Mouse (Mus musculus) ES-Bruce4 (cell line): ENCODE data around the gene Oaf. TPM values are rescaled to one million over a fixed set of nuclear protein-coding genes. Genes with fewer than 3 reads are reported as not detected.
A peak's percentile ranks its signal among the peaks of the same experiment; 100 is the strongest.

Experiments
- H3K27ac ChIP-seq: 2 replicates; pipeline ENCODE4 v1.5.1; 2012; ENCODE audit warnings: low read length, inconsistent platforms; ENCODE audit not compliant: insufficient read depth
- H3K27me3 ChIP-seq: 2 replicates; pipeline ENCODE4 v1.6.1; 2012; ENCODE audit warnings: mild to moderate bottlenecking, low read length, inconsistent platforms; ENCODE audit not compliant: control insufficient read depth, poor library complexity, insufficient read depth, severe bottlenecking
- H3K36me3 ChIP-seq: 2 replicates; pipeline ENCODE4 v1.6.1; 2012; ENCODE audit warnings: inconsistent platforms, mild to moderate bottlenecking, low read length, moderate library complexity; ENCODE audit not compliant: control insufficient read depth, poor library complexity, insufficient read depth, severe bottlenecking
- H3K4me1 ChIP-seq: one replicate; pipeline ENCODE4 v1.8.1; 2011; ENCODE audit warnings: low read length; ENCODE audit not compliant: control insufficient read depth, insufficient read depth
- H3K4me3 ChIP-seq: 2 replicates; pipeline ENCODE4 v1.5.1; 2011; ENCODE audit warnings: low read depth, mild to moderate bottlenecking, low read length
- H3K9ac ChIP-seq: 2 replicates; pipeline ENCODE4 v1.6.1; 2012; ENCODE audit warnings: low read depth, mild to moderate bottlenecking, inconsistent platforms; ENCODE audit not compliant: poor library complexity, severe bottlenecking
- H3K9me3 ChIP-seq: replicated peaks from 2 replicates; pipeline ENCODE4 v1.6.1; 2012; ENCODE audit warnings: mild to moderate bottlenecking, low read length, inconsistent platforms; ENCODE audit not compliant: control insufficient read depth, poor library complexity, insufficient read depth, severe bottlenecking
- CTCF ChIP-seq: IDR thresholded peaks from one replicate; pipeline ENCODE4 v1.8.1; 2011; ENCODE audit warnings: low read depth, low read length
- EP300 ChIP-seq: IDR thresholded peaks from 2 replicates; pipeline ENCODE4 v1.6.1; 2011; ENCODE audit warnings: low read depth, low read length; ENCODE audit not compliant: insufficient read depth
- POLR2A ChIP-seq: IDR thresholded peaks from one replicate; pipeline ENCODE4 v1.8.1; 2011; ENCODE audit warnings: low read length; ENCODE audit not compliant: insufficient read depth
- polyA plus RNA-seq: library from polyadenylated mRNA; stranded (reverse); fragments of >200 nt; gene quantifications from 2 replicates; pipeline ENCODE4 v1.2.4, GENCODE M21; 2011; ENCODE audit warnings: low read depth; ENCODE audit not compliant: missing spikeins, insufficient read depth, insufficient read length

The Oaf gene
- polyA plus RNA-seq, 1 experiment, result 3.7 TPM

DNA sequence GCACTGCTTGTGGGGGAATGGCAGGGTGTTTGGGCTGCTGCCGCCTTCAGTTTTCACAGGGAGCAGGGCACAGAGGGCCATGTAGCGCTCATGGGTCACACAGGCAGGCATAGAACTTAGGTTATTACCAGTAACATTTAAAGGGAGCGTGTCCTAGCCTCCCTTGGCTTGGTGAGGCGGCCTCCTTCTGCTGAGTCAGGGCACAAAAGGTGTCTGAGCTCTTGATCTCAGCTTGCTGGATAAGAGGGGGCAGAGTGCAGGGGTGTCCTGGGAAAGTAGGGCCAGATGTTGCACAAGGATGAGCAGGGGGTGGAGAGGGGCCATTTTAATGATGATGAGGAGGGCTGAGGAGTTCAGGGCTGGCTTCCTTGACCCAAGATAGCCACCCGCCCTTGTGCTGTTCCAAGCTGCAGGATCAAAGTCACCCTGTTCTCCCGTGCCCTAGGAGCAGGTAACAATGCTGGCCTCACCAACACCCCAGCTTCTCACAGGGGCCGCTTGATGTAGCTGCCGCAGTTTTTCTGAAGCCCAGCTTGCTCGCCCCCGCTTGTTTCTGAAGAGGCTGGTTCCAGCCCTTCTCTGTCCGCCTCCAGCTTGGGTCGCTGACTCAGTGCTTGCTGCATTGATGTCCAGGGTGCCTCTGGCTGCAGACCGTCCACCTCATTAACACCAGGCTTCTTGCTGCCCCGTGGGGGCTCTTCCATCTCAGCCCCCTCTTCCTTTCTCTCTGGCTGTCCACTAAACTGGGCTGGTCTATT is 32.2 kb upstream of the Oaf start:
- Histone ChIP-seq H3K27ac (no peak overlapping the region), H3K36me3 (no peaks in the 10 kb centered on the region), H3K9me3 (no peaks in the 10 kb centered on the region), H3K9ac (no peak overlapping the region), H3K4me3 (no peak overlapping the region), H3K27me3 (no peaks in the 10 kb centered on the region), H3K4me1 (peaks cover 2% of the 10 kb centered on the region)
- TF ChIP-seq CTCF, result no peak
- no peak for TF ChIP-seq EP300
- no peak for TF ChIP-seq POLR2A

GRCm38 (mm10) chr9:43270723-43271252 is 31.1 kb upstream of the Oaf start:
- H3K27me3 ChIP-seq, result no peaks in the 10 kb centered on the region
- no peaks in the 10 kb centered on the region for H3K9me3 ChIP-seq
- TF ChIP-seq CTCF, result no peak
- no peak for TF ChIP-seq POLR2A
- no peak for TF ChIP-seq EP300
- no peak overlapping the region for H3K9ac ChIP-seq
- peaks cover 2% of the 10 kb centered on the region for H3K4me1 ChIP-seq
- H3K27ac ChIP-seq, result no peak overlapping the region
- H3K4me3 ChIP-seq, result no peak overlapping the region
- no peaks in the 10 kb centered on the region for H3K36me3 ChIP-seq

DNA sequence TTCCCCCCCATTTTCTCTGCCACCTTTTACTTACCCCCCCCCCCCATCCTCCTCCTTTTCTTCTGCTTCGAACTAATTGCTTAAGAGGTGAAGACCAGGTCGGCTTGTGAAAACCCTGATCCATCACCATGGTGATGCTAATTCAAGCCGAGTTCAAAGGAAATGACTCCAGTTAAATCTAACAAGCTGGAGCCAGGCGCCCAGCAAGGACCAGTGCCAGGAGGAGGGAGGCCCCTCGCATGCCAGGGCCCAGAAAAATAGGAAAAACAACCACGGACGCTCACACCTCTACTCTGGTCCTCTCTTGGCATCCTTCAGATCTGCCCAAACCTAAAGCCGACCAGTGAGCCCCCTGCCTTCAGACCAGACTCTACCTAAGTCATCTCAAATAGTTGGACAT is 29.5 kb upstream of the Oaf start:
- Histone ChIP-seq H3K27ac (no peak overlapping the region), H3K27me3 (no peaks in the 10 kb centered on the region), H3K4me1 (peaks cover 4% of the 10 kb centered on the region), H3K36me3 (no peaks in the 10 kb centered on the region), H3K9ac (no peak overlapping the region), H3K9me3 (no peaks in the 10 kb centered on the region), H3K4me3 (no peak overlapping the region)
- no peak for TF ChIP-seq EP300
- TF ChIP-seq POLR2A, result no peak
- TF ChIP-seq CTCF, result no peak

- Histone ChIP-seq H3K9me3 (no peaks in the 10 kb centered on the region), H3K36me3 (no peaks in the 10 kb centered on the region), H3K9ac (no peak overlapping the region), H3K27me3 (no peaks in the 10 kb centered on the region), H3K4me1 (peaks cover 14% of the 10 kb centered on the region), H3K4me3 (no peak overlapping the region), H3K27ac (no peak overlapping the region)
- TF ChIP-seq CTCF (peak; percentile 54), POLR2A (no peak)
These were observed 27.6 kb upstream of the Oaf start for GRCm38 (mm10) chr9:43267357-43267756.

GRCm38 (mm10) chr9:43265194-43265593 is 25.5 kb upstream of the Oaf start:
- Histone ChIP-seq H3K9ac (no peak overlapping the region), H3K9me3 (no peaks in the 10 kb centered on the region), H3K36me3 (no peaks in the 10 kb centered on the region), H3K27me3 (no peaks in the 10 kb centered on the region), H3K4me1 (peaks cover 16% of the 10 kb centered on the region), H3K27ac (no peak overlapping the region), H3K4me3 (no peak overlapping the region)
- TF ChIP-seq CTCF (no peak), EP300 (no peak)

GRCm38 (mm10) chr9:43263946-43264451 is 24.3 kb upstream of the Oaf start:
- H3K9me3 ChIP-seq, result no peaks in the 10 kb centered on the region
- no peak overlapping the region for H3K4me3 ChIP-seq
- no peaks in the 10 kb centered on the region for H3K27me3 ChIP-seq
- peak overlapping the region; percentile 42 for H3K27ac ChIP-seq
- no peak overlapping the region for H3K9ac ChIP-seq
- peaks cover 15% of the 10 kb centered on the region for H3K4me1 ChIP-seq
- TF ChIP-seq POLR2A (no peak), CTCF (no peak), EP300 (no peak)
- H3K36me3 ChIP-seq, result no peaks in the 10 kb centered on the region
